In genomic region chr9:121982665-121983064, GRCm38 (mm10) we compare ENCODE assay signal across 14 mouse cellular contexts.
"Had no signal": no experiment of that assay in that cellular context is flagged by ENCODE, and none has a peak within 500 bp of the region (broad histone marks: within the 10 kb centered on the region; RNA-seq: fewer than 3 reads in every experiment).

No protein-coding gene starts in this region.

- H3K27ac ChIP-seq: kidney, postnatal 0 days; limb, embryonic 13.5 days; liver, embryonic 14.5 days; midbrain, embryonic 13.5 days; stomach, embryonic 15.5 days had no signal

- H3K27me3 ChIP-seq: limb, embryonic 13.5 days; midbrain, embryonic 13.5 days; neural tube, embryonic 15.5 days; stomach, embryonic 15.5 days had no signal

- ATAC-seq: inflammation-experienced regulatory T-cells, adult 6 months had no signal

- H3K9ac ChIP-seq: limb, embryonic 13.5 days; liver, embryonic 14.5 days; midbrain, embryonic 13.5 days; neural tube, embryonic 15.5 days; stomach, embryonic 15.5 days had no signal

- H3K4me2 ChIP-seq: limb, embryonic 13.5 days; midbrain, embryonic 13.5 days; neural tube, embryonic 15.5 days; stomach, embryonic 15.5 days had no signal

- H3K9me3 ChIP-seq: limb, embryonic 13.5 days; midbrain, embryonic 13.5 days; neural tube, embryonic 15.5 days; stomach, embryonic 15.5 days had no signal

- DNase-seq: kidney, adult 8-10 months; kidney, postnatal 36 days; layer of hippocampus, postnatal 36 days; left cerebral cortex, postnatal 4 days; lung, adult 18-20 months; thymus, postnatal 4 days had no signal

- H3K4me1 ChIP-seq: stomach, embryonic 15.5 days had no signal

- H3K4me3 ChIP-seq: limb, embryonic 13.5 days; midbrain, embryonic 13.5 days; myocyte; neural tube, embryonic 15.5 days; stomach, embryonic 15.5 days had no signal
